Mouse (Mus musculus) megakaryocyte, embryonic 14.5 days (primary cell): ENCODE results near the gene Orc2.

Experiments
- FLI1 ChIP-seq: IDR thresholded peaks from 2 replicates; pipeline ENCODE4 v1.6.1; 2012; ENCODE audit warnings: low read length, inconsistent platforms, mixed read lengths
- GATA1 ChIP-seq: IDR thresholded peaks from 3 replicates; pipeline ENCODE4 v1.6.1; 2012; ENCODE audit warnings: mixed read lengths, low read length, inconsistent platforms, borderline replicate concordance

DNA sequence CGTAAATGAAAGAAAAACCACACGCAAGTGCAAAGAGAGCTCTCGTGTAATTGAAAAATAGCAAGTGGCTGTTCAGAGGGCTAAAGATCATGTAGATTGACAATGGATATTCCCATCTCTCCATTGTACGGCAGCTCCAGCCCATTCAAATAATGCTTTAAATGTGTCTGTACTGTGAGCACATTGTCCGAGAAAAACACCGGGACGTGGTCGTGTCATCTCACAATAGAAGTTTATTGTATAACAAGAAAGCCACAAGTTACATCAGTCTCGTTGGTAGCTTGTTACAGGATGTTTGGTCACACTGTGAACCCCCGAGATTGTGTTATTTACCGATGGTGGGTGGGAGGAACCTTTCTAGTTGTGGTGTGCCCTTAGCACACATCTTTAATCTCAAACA is 59.0 kb downstream of the Orc2 start:
- TF ChIP-seq GATA1 (no peak), FLI1 (no peak)
